ENCODE assay signal across 18 mouse cellular contexts in genomic region chr4:121163501-121164030, GRCm38 (mm10). TPM values are rescaled to one million over a fixed set of nuclear protein-coding genes. Genes with fewer than 3 reads are reported as not detected.
"Had no signal": no experiment of that assay in that cellular context is flagged by ENCODE, and none has a peak within 500 bp of the region (broad histone marks: within the 10 kb centered on the region; RNA-seq: fewer than 3 reads in every experiment).

No protein-coding gene starts in this region.

- H3K9ac ChIP-seq: limb, embryonic 12.5 days; liver, embryonic 15.5 days; lung, embryonic 14.5 days; midbrain, embryonic 12.5 days; neural tube, embryonic 13.5 days had no signal

- DNase-seq: kidney, postnatal 14 days; layer of hippocampus, adult 9-11 months; liver; lung, embryonic 14.5 days; lung, postnatal 10 days; retina, postnatal 1 day; thymus, postnatal 36 days had no signal

- H3K27me3 ChIP-seq: limb, embryonic 12.5 days; liver, embryonic 15.5 days; megakaryocyte, embryonic 14.5 days; midbrain, embryonic 12.5 days; neural tube, embryonic 13.5 days had no signal

- H3K4me1 ChIP-seq: limb, embryonic 12.5 days; liver, embryonic 15.5 days; megakaryocyte, embryonic 14.5 days; midbrain, embryonic 12.5 days; neural tube, embryonic 13.5 days had no signal

- H3K4me2 ChIP-seq: limb, embryonic 12.5 days; liver, embryonic 15.5 days; lung, embryonic 14.5 days; midbrain, embryonic 12.5 days; neural tube, embryonic 13.5 days had no signal

- ATAC-seq: midbrain, embryonic 16.5 days had no signal

- H3K9me3 ChIP-seq: limb, embryonic 12.5 days; liver, embryonic 15.5 days; megakaryocyte, embryonic 14.5 days; midbrain, embryonic 12.5 days; neural tube, embryonic 13.5 days had no signal

- H3K4me3 ChIP-seq: limb, embryonic 12.5 days; liver, embryonic 15.5 days; megakaryocyte, embryonic 14.5 days; midbrain, embryonic 12.5 days; neural tube, embryonic 13.5 days had no signal

- H3K27ac ChIP-seq: limb, embryonic 12.5 days; liver, embryonic 15.5 days; macrophage; midbrain, embryonic 12.5 days; neural tube, embryonic 13.5 days had no signal

RNA-seq across cellular contexts. Expression of gene Tmco2, which starts 54.5 kb away (rescaled TPM):
- polyA plus RNA-seq: kidney, embryonic 14.5 days; limb, embryonic 12.5 days; liver, embryonic 15.5 days; lung, embryonic 14.5 days; macrophage; midbrain, embryonic 12.5 days; midbrain, embryonic 16.5 days; neural tube, embryonic 13.5 days; small intestine, adult 2 months; stomach, embryonic 16.5 days; thymus, postnatal 0 days had no signal
